Mouse (Mus musculus) lung, adult 2 months (tissue): ENCODE data around the gene Cib3.

Source experiments
- CTCF ChIP-seq: fragments of 200-500 bp; IDR thresholded peaks from 2 replicates; pipeline ENCODE4 v1.5.1; 2011; ENCODE audit warnings: mild to moderate bottlenecking, low read length, control low read depth; ENCODE audit not compliant: insufficient read depth
- POLR2A ChIP-seq: fragments of 200-500 bp; IDR thresholded peaks from 2 replicates; pipeline ENCODE4 v1.6.1; 2011; ENCODE audit warnings: low read depth, mild to moderate bottlenecking, control low read depth, low read length, borderline replicate concordance; ENCODE audit errors: extremely low read depth

DNA sequence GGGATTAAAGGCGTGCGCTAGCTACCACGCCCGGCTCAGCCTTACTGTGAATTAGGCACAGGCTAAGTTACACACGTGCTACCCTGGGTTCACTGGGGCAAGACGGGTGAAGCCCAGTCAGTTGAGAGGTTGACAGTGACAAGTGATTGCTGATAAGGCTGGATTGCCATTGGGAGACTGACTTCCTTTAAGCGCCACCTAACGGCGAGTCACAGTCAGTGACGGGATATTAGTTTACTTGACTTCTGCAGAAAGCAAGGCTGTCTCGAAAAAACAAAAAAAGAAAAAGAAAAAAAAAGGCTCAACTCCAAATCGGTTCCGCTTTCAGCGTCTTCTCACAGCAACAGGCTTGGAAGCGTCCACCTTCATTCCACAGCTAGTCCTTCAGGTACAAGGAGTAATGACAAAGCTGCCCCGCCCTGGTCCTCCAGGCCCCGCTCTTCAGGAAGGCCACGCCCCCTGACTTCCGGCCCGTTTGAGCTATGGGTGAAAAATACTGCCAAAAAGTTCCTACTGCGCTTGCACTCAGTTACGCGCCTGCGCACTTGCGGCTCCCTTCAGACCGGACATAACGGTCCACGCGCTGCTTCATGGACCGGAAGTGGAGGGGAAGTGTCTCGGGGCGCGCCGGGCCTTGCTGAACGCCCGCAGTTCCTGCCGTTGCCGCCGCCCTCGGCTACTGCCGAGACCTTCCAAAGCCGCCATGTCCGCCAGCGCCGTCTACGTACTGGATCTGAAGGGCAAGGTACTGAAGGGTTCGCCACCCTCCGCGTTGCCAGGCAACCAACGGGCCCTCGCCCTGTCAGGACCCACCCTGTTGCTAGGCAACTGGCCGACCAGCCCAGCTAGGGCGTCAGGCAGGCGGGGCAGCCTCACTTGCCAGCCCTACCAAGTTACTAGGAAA is 27.1 kb upstream of the Cib3 start, which contains the start of gene Ap1m1:
- peak; percentile 62 for TF ChIP-seq CTCF
- peak; percentile 24; the same call in 1 of the 2 replicates for TF ChIP-seq POLR2A
